8 mouse cellular contexts compared by ENCODE assay signal in the genomic region with DNA sequence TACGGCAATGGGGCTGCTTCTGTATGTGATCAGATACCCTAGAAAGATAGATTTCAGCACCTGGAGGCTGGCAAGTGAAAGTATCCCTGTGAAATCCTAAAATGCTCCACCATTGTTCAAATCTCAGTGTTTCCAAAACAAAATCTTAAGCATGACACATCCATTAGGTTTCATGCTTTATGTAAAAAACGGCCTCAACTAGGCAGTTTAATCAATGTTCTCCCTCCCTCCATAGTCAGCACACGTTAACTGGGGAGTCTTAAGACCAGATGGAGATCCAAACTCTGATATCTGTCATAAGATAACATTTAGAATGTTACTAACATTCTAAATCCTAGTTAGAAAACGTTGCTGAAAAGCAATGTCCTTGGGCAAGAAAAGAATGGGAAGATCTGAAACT. TPM values are rescaled to one million over a fixed set of nuclear protein-coding genes. Genes with fewer than 3 reads are reported as not detected.
DNase-seq lines count a peak whose midpoint lies in the region; ATAC-seq and TF ChIP-seq lines count a peak whose summit lies in the region.

No protein-coding gene starts in this region.

- H3K4me1 ChIP-seq in heart, embryonic 12.5 days (replicated peaks): peaks cover 20% of the 10 kb centered on the region
- H3K4me1 ChIP-seq in ES-Bruce4 (ENCODE audit: control insufficient read depth, insufficient read depth, low read length): peaks cover 2% of the 10 kb centered on the region
- peaks cover 29% of the 10 kb centered on the region for H3K4me1 ChIP-seq in forebrain, embryonic 15.5 days
- peaks cover 26% of the 10 kb centered on the region for H3K4me1 ChIP-seq in liver, postnatal 0 days (ENCODE audit: insufficient read depth)
- H3K4me1 ChIP-seq in thymus, adult 2 months (replicated peaks; ENCODE audit: control insufficient read depth, insufficient read depth, low read length): peaks cover 8% of the 10 kb centered on the region

- peak overlapping the region; percentile 99 for H3K27ac ChIP-seq in heart, embryonic 12.5 days (ENCODE audit: poor library complexity, severe bottlenecking)
- peak overlapping the region; percentile 73 for H3K27ac ChIP-seq in ES-Bruce4 (ENCODE audit: insufficient read depth, low read length)
- H3K27ac ChIP-seq in forebrain, embryonic 15.5 days (replicated peaks): peak overlapping the region; percentile 99
- H3K27ac ChIP-seq in liver, postnatal 0 days (ENCODE audit: low read depth): peak overlapping the region; percentile 98
- H3K27ac ChIP-seq in thymus, adult 2 months (ENCODE audit: control insufficient read depth, insufficient read depth, low read length): no peak overlapping the region

- no peak for TF ChIP-seq EP300 in ES-Bruce4 (IDR thresholded peaks at IDR 0.05; ENCODE audit: insufficient read depth, low read depth, low read length)
- no peak for TF ChIP-seq EP300 in liver, postnatal 0 days (IDR thresholded peaks at IDR 0.05; ENCODE audit: low read depth)

- H3K27me3 ChIP-seq in heart, embryonic 12.5 days (replicated peaks): no peaks in the 10 kb centered on the region
- H3K27me3 ChIP-seq in ES-Bruce4 (ENCODE audit: control insufficient read depth, insufficient read depth, low read length, poor library complexity, severe bottlenecking): no peaks in the 10 kb centered on the region
- H3K27me3 ChIP-seq in forebrain, embryonic 15.5 days: no peaks in the 10 kb centered on the region
- H3K27me3 ChIP-seq in liver, postnatal 0 days (ENCODE audit: insufficient read depth, low read length): no peaks in the 10 kb centered on the region
- H3K27me3 ChIP-seq in thymus, adult 2 months (ENCODE audit: control insufficient read depth, insufficient read depth, low read length): no peaks in the 10 kb centered on the region

- peak overlapping the region; percentile 83 for H3K4me3 ChIP-seq in heart, embryonic 12.5 days
- H3K4me3 ChIP-seq in ES-Bruce4 (ENCODE audit: low read depth, low read length): peak overlapping the region; percentile 83; the same call in 1 of the 2 replicates
- H3K4me3 ChIP-seq in forebrain, embryonic 15.5 days: peak overlapping the region; percentile 90
- peak overlapping the region; percentile 96 for H3K4me3 ChIP-seq in liver, postnatal 0 days (ENCODE audit: low read depth, low read length)
- no peak overlapping the region for H3K4me3 ChIP-seq in thymus, adult 2 months (ENCODE audit: control insufficient read depth, insufficient read depth, low read length)

- H3K9ac ChIP-seq in heart, embryonic 12.5 days: peak overlapping the region; percentile 98
- H3K9ac ChIP-seq in ES-Bruce4 (ENCODE audit: low read depth, poor library complexity, severe bottlenecking): peak overlapping the region; percentile 85
- H3K9ac ChIP-seq in forebrain, embryonic 15.5 days (replicated peaks): peak overlapping the region; percentile 99
- H3K9ac ChIP-seq in liver, postnatal 0 days (replicated peaks): peak overlapping the region; percentile 94

- H3K4me2 ChIP-seq in heart, embryonic 12.5 days: peak overlapping the region; percentile 78
- H3K4me2 ChIP-seq in forebrain, embryonic 15.5 days (replicated peaks): peak overlapping the region; percentile 61
- H3K4me2 ChIP-seq in liver, postnatal 0 days (ENCODE audit: low read depth, low read length): peak overlapping the region; percentile 78

- H3K36me3 ChIP-seq in heart, embryonic 12.5 days: peaks cover 12% of the 10 kb centered on the region
- H3K36me3 ChIP-seq in ES-Bruce4 (ENCODE audit: control insufficient read depth, insufficient read depth, low read length, poor library complexity, severe bottlenecking): no peaks in the 10 kb centered on the region
- H3K36me3 ChIP-seq in forebrain, embryonic 15.5 days: 0 out of 2 replicates have a peak, but pooled peaks cover 1% of the 10 kb centered on the region
- no peaks in the 10 kb centered on the region for H3K36me3 ChIP-seq in liver, postnatal 0 days (replicated peaks; ENCODE audit: insufficient read depth, low read length)
- H3K36me3 ChIP-seq in thymus, adult 2 months (ENCODE audit: control insufficient read depth, insufficient read depth, low read length): no peaks in the 10 kb centered on the region

- WGBS in heart, embryonic 12.5 days: 16% methylated on average over 4 of the region's 4 CpGs
- WGBS in forebrain, embryonic 15.5 days: 11% methylated on average over 4 of the region's 4 CpGs
- WGBS in liver, postnatal 0 days (ENCODE audit: insufficient replicate concordance): 10% methylated on average over 4 of the region's 4 CpGs
- WGBS in thymus, adult 2 months: 13% methylated on average over 4 of the region's 4 CpGs

- no peak for TF ChIP-seq CTCF in ES-Bruce4 (IDR thresholded peaks at IDR 0.05; ENCODE audit: low read depth, low read length)
- no peak for TF ChIP-seq CTCF in liver, postnatal 0 days (IDR thresholded peaks at IDR 0.05; ENCODE audit: low read depth)
- TF ChIP-seq CTCF in thymus, adult 2 months (IDR thresholded peaks at IDR 0.05; ENCODE audit: borderline replicate concordance, control insufficient read depth, extremely low read depth, insufficient read depth, low read length, poor library complexity): no peak

- no peak for TF ChIP-seq POLR2A in ES-Bruce4 (IDR thresholded peaks at IDR 0.05; ENCODE audit: insufficient read depth, low read length)
- TF ChIP-seq POLR2A in thymus, adult 2 months (IDR thresholded peaks at IDR 0.05; ENCODE audit: control insufficient read depth, extremely low read depth, insufficient read depth, low read length, poor library complexity): no peak

- H3K9me3 ChIP-seq in heart, embryonic 12.5 days (replicated peaks): no peaks in the 10 kb centered on the region; the same call in 1 of the 2 replicates
- no peaks in the 10 kb centered on the region for H3K9me3 ChIP-seq in ES-Bruce4 (replicated peaks; ENCODE audit: control insufficient read depth, insufficient read depth, low read length, poor library complexity, severe bottlenecking)
- H3K9me3 ChIP-seq in forebrain, embryonic 15.5 days: no peaks in the 10 kb centered on the region
- no peaks in the 10 kb centered on the region for H3K9me3 ChIP-seq in liver, postnatal 0 days (ENCODE audit: low read length)

- no peak for ATAC-seq in heart, embryonic 12.5 days (ENCODE audit: insufficient number of reproducible peaks, low FRiP score)
- ATAC-seq in forebrain, embryonic 15.5 days (replicated peaks): no peak
- no peak for ATAC-seq in liver, postnatal 0 days

- no peak for DNase-seq in heart, postnatal 10 days
- DNase-seq in liver, postnatal 0 days: no peak
- DNase-seq in right cerebral cortex, postnatal 10 days (ENCODE audit: low spot score in 2 of 2): no peak
- DNase-seq in thymus, adult 2 months: no peak
- no peak for DNase-seq in adrenal gland, postnatal 10 days

- intact Hi-C loops in heart, postnatal 10 days (cut with DNase I): loop anchor here (2.0 to 10.0 kb wide), 3 partner anchors 70 to 197 kb away; a partner anchor contains a TSS

RNA-seq across cellular contexts. Expression of a gene that starts 0.9 kb away (rescaled TPM):
- 18.6 and 19.8 TPM in 2 replicates for polyA plus RNA-seq in heart, embryonic 12.5 days (2016; fragmentation: Nextera tagmentation; extraction: Ambion mirVana)
- 10 to 100 TPM; 21.4 to 22.4 TPM for total RNA-seq in heart, postnatal 10 days (2021)
- polyA plus RNA-seq in ES-Bruce4 (2011; ENCODE audit: insufficient read depth, insufficient read length, low read depth, missing spikeins): 32.7 and 36.9 TPM in 2 replicates
- polyA plus RNA-seq in forebrain, embryonic 15.5 days (2015; fragmentation: Nextera tagmentation; extraction: Ambion mirVana): 36.7 and 37.4 TPM in 2 replicates
- 3.6 and 4.5 TPM in 2 replicates for polyA plus RNA-seq in liver, postnatal 0 days (2015; fragmentation: Nextera tagmentation; extraction: Ambion mirVana)
- 6.8 and 7.1 TPM in 2 replicates for polyA plus RNA-seq in thymus, adult 2 months (2012; rRNA removed)
- 10 to 100 TPM; 17.8 to 22.9 TPM for total RNA-seq in adrenal gland, postnatal 10 days (2021)

RNA-seq across cellular contexts. Expression of a gene that starts 11.7 kb away (rescaled TPM):
- polyA plus RNA-seq in heart, embryonic 12.5 days (2016; fragmentation: Nextera tagmentation; extraction: Ambion mirVana): not detected in 2 replicates
- not detected for total RNA-seq in heart, postnatal 10 days (2021)
- not detected in 2 replicates for polyA plus RNA-seq in ES-Bruce4 (2011; ENCODE audit: insufficient read depth, insufficient read length, low read depth, missing spikeins)
- polyA plus RNA-seq in forebrain, embryonic 15.5 days (2015; fragmentation: Nextera tagmentation; extraction: Ambion mirVana): not detected in 2 replicates
- polyA plus RNA-seq in liver, postnatal 0 days (2015; fragmentation: Nextera tagmentation; extraction: Ambion mirVana): 2.0 and 2.2 TPM in 2 replicates
- polyA plus RNA-seq in thymus, adult 2 months (2012; rRNA removed): 0.43 and 1.00 TPM in 2 replicates
- total RNA-seq in adrenal gland, postnatal 10 days (2021): not detected
